Mouse (Mus musculus) embryonic stem cell, embryonic (primary cell): Measurements from ENCODE around the gene BC048507.
"Not testable (repeated sequence)": the region's sequence is repeated elsewhere in the genome, so short reads cannot be mapped to it uniquely, and the experiment has no call there.

ENCODE experiments used
- CTCF ChIA-PET, 4 experiments: fragments of 300-600 bp in 2 of 4; fragments of 350-600 bp in 2 of 4; sonication (Branson Sonifier 250); formaldehyde crosslinking; loops; one replicate each; lab custom pipeline; 2022; ENCODE audit warnings: inconsistent platforms in 2 of 4; lab: Charles Lee
- POLR2A ChIA-PET, 4 experiments: fragments of 300-600 bp in 2 of 4; fragments of 350-600 bp in 2 of 4; sonication (Branson Sonifier 250); formaldehyde crosslinking; loops; one replicate each; lab custom pipeline; 2022; ENCODE audit warnings: antibody characterized with exemption in 4 of 4, inconsistent platforms in 1 of 4; lab: Charles Lee

The BC048507 gene

GRCm38 (mm10) chr13:67863026-67863425 is at the start of gene BC048507:
Gene BC048507, plus strand, starts transcription at chr13:67863326.
- POLR2A ChIA-PET: interaction anchor here in 1 of 4 experiments (0.8 to 1.0 kb wide), 3 partner anchors 18 to 225 kb away, joined by 3 to 4 read pairs (median 3); partner anchors contain the start of genes Gm49345 and Zfp729a
- CTCF ChIA-PET: interaction anchor here in 2 of 4 experiments (0.7 to 1.1 kb wide), 4 partner anchors 10 to 754 kb away, joined by 3 read pairs; partner anchors contain the start of gene Gm10037 (in 1 of the 2)

DNA sequence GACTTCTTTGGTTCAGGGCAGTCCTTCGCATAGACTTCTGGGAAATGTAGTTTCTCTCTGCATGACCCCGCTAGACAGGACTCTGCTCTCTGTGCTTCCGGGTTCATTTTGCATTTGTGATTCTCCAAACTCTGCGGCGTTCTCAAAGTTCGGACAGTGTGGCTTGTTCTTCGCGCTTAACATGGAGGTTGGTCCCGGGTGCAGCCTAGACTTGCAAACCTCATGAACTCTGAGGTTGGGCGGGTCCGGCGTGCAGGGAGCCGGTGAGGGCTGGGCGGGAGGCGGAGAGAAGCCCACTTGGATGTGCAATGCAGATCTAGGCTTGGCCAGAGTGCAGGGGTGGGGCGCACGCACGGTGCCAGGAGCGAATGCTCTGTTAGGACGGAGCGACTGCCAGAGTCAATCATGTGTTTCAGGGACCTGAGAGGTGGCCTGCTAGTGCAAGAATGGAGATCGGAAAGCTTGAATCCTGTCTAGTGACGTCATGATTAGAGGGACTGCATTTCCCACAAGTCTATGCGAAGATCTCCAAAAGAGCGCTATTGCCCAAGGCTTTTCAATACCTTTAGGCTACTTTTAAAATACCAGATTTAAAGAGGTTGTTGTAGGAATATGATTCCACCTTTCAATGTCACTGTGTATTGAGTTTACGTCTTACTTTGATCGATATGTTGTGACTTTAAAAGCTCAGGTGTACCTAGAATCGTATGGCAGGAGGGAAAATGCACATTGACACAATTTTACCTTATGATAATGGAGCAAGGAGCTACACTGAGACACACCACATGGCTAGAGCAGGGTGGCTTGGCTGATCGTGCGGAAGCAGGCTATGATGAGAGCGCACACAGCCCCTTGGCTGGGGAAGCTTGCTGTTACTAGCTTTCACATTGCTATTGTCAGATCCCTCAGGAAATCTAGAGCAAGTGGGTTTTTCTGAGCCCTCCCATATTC is 49.1 kb upstream of the BC048507 start, which contains the start of gene Zfp273:
Gene Zfp273, plus strand, starts transcription at position 31 of the 951 bp plus-strand sequence.
- ChIA-PET CTCF (interaction anchor here in 1 of 4 experiments (1.3 kb wide), 1 partner anchor 17 kb away, joined by 6 read pairs; the partner anchor contains the start of gene Gm10037), POLR2A (interaction anchor here in 3 of 4 experiments (0.6 to 2.4 kb wide), 33 partner anchors 8 to 288 kb away, joined by 3 to 34 read pairs (median 4); partner anchors contain the start of genes Gm10037 (in 2 of the 3), Zfp493 (in 2 of the 3), Gm26965 (in 1 of the 3) and Zfp729b (in 1 of the 3))

- ChIA-PET POLR2A (interaction anchor here in 3 of 4 experiments (0.6 to 1.6 kb wide), 5 partner anchors 11 to 39 kb away, joined by 3 to 5 read pairs (median 3); partner anchors contain the start of gene Zfp493 (in 1 of the 3)), CTCF (no interaction called here)
Measured at GRCm38 (mm10) chr13:67818636-67819035, 44.5 kb upstream of the BC048507 start.

DNA sequence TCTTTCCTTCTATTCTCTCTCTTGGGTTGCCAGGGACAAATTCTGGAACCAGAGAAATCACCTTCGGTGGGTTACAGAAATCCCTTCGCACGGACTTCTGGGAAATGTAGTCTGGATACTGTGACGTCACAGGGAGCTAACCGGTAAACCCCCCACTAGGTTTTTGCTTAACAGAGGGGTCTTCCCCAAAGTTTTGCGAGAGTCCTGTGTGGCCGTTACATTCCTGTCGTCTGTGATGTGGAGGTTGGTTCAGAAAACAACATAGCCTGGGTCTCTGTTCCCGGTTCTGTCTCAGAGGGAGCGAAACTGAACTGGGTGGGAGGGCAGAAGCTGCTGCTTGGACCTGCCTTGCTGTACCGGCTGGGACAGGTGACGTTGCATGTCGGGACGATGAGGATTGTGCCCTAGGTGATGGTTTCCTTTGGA is 32.2 kb upstream of the BC048507 start, which contains the start of gene Gm10037:
Gene Gm10037, plus strand, starts transcription at position 196 of the 426 bp plus-strand sequence.
- ChIA-PET POLR2A (interaction anchor here in 3 of 4 experiments (0.6 to 1.6 kb wide), 23 partner anchors 8 to 637 kb away, joined by 3 to 13 read pairs (median 3); partner anchors contain the start of genes Gm26965 (in 1 of the 3), Gm49345 (in 1 of the 3), Zfp455 (in 1 of the 3) and Zfp65 (in 1 of the 3)), CTCF (interaction anchor here in 3 of 4 experiments (0.8 to 1.2 kb wide), 10 partner anchors 14 to 222 kb away, joined by 3 to 7 read pairs (median 4); partner anchors contain the start of genes Gm49345 (in 1 of the 3) and Zfp729a (in 1 of the 3))

DNA sequence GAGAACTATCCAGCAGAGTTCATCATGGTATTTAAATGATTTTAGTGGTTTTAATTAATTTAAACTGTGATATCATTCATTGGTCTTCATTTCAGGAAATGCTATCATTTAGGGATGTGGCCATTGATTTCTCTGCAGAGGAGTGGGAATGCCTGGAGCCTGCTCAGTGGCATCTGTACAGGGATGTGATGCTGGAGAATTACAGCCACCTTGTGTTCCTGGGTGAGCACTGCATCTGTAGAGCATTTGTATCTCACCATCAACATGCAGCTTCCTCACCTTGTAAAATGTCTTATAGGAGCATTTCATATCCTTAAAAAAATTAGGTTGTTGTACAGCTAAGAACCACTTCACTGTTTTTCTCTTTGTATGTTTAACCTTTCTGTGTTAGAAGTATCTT is 30.0 kb upstream of the BC048507 start:
- POLR2A ChIA-PET: interaction anchor here in 2 of 4 experiments (0.6 to 1.3 kb wide), 2 partner anchors 196 to 666 kb away, joined by 3 read pairs; partner anchors contain the start of genes Gm49345 (in 1 of the 2) and Zfp729a (in 1 of the 2)
- CTCF ChIA-PET: not testable (repeated sequence)

DNA sequence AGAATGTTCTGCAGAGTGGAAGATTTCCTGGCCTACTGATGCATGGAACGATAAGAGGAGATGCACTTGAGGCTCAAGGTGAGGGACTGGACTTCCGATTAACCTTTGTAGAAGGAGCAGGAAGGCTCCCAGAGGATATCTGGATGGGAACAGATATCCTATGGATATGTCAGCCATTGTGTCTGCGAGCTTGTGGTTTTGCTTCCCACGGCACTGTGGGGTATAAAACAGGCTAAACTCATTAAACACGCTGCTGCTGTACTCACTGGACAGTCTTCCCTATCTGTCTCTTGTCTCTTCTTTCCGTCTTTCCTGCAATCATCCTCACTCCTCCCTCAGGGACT is 19.4 kb upstream of the BC048507 start:
- ChIA-PET POLR2A (interaction anchor here in 3 of 4 experiments (0.6 to 2.8 kb wide), 25 partner anchors 12 to 992 kb away, joined by 3 to 18 read pairs (median 5); partner anchors contain the start of genes Gm10037 (in 2 of the 3), Gm28557 (in 1 of the 3), Gm49345 (in 1 of the 3) and Zfp65 (in 1 of the 3)), CTCF (interaction anchor here (0.6 to 2.8 kb wide), 21 partner anchors 8 to 1649 kb away, joined by 3 to 13 read pairs (median 5); partner anchors contain the start of genes Gm49345 (in 2 of the 4), Zfp729a (in 2 of the 4), Gm10037 (in 1 of the 4) and Zfp595 (in 1 of the 4))

- POLR2A ChIA-PET: interaction anchor here in 3 of 4 experiments (0.5 to 2.8 kb wide), 62 partner anchors 8 to 1128 kb away, joined by 3 to 18 read pairs (median 4); partner anchors contain the start of genes Gm10037 (in 3 of the 3), Gm49345 (in 2 of the 3), Zfp729a (in 2 of the 3) and Zfp738 (in 2 of the 3)
- CTCF ChIA-PET: interaction anchor here (0.6 to 2.8 kb wide), 43 partner anchors 9 to 1649 kb away, joined by 3 to 16 read pairs (median 4); partner anchors contain the start of genes Gm49345 (in 3 of the 4), Zfp729a (in 3 of the 4), Gm10037 (in 2 of the 4) and Zfp455 (in 1 of the 4)
Measured at GRCm38 (mm10) chr13:67844119-67844852, 18.8 kb upstream of the BC048507 start.

DNA sequence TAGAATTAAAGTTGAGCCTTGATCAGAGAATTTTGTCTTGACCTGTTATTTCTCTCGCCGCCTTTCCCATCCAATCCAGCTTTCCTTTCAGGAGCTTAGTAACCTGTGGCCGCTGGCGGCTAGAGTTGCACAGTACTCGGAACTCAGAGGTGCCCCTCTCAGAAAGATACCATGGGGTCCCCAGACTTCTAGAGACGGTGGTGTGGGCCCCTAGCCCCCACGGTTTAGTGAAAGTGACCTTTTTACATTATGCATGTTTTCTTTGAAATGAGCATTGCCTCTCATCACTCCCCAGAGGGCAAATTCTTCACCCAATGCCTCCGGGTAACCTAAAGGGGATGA is 18.3 kb upstream of the BC048507 start:
- POLR2A ChIA-PET: interaction anchor here in 3 of 4 experiments (0.5 to 2.8 kb wide), 62 partner anchors 9 to 1129 kb away, joined by 3 to 18 read pairs (median 4); partner anchors contain the start of genes Gm10037 (in 3 of the 3), Gm49345 (in 2 of the 3), Zfp729a (in 2 of the 3) and Zfp738 (in 2 of the 3)
- CTCF ChIA-PET: interaction anchor here (0.6 to 2.8 kb wide), 42 partner anchors 9 to 1648 kb away, joined by 3 to 16 read pairs (median 4); partner anchors contain the start of genes Gm49345 (in 3 of the 4), Zfp729a (in 3 of the 4), Gm10037 (in 2 of the 4) and Zfp455 (in 1 of the 4)

DNA sequence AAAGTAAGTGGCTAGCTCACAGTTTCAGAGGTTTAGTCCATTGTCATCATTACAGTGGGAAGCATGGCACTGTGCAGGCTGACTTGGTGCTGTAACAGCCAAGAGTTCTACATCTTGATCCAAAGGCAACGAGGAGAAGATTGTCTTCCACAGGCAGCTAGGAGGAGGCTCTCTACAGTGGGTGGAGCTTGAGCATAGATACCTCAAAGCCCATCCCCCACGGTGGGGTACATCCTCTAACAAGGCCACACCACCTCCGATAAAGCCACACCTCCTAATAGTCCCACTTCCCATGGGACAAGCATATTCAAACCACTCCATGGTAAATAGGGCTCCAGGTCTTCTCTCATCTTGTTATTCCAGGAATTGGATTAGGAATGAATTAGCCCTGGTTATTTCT is 12.8 kb upstream of the BC048507 start:
- CTCF ChIA-PET: interaction anchor here in 1 of 4 experiments (0.7 kb wide), 1 partner anchor 18 kb away, joined by 3 read pairs; no protein-coding TSS in a partner anchor
- POLR2A ChIA-PET: no interaction called here

DNA sequence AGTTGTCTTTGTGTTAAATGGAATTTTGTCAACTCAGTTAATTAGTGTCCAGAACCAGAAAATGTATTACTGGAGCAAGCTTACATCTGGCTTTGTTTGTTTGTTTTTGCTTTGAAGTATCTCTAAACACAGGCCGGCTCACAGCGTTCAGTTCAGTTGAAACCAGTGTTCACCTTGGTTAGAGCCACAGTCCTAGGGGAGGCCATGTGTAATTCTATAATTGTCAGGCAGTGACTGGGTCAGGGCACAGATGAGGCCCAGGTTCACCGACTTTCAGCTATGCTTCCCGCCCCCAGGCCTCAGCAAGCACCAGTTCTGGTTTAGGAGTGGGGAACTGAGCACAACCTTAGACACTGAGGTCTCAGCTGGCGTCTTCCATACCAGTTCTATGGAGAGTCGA is 10.0 kb upstream of the BC048507 start:
- ChIA-PET CTCF (interaction anchor here in 1 of 4 experiments (0.6 kb wide), 1 partner anchor 8 kb away, joined by 7 read pairs; no protein-coding TSS in a partner anchor), POLR2A (interaction anchor here in 3 of 4 experiments (0.8 to 1.9 kb wide), 5 partner anchors 8 to 22 kb away, joined by 3 to 7 read pairs (median 4); partner anchors contain the start of gene Gm10037 (in 1 of the 3))

GRCm38 (mm10) chr13:67853983-67854382 is 9.1 kb upstream of the BC048507 start:
- CTCF ChIA-PET: no interaction called here
- POLR2A ChIA-PET: interaction anchor here in 3 of 4 experiments (0.6 to 1.9 kb wide), 6 partner anchors 9 to 289 kb away, joined by 3 to 7 read pairs (median 4); partner anchors contain the start of gene Gm10037 (in 1 of the 3)

DNA sequence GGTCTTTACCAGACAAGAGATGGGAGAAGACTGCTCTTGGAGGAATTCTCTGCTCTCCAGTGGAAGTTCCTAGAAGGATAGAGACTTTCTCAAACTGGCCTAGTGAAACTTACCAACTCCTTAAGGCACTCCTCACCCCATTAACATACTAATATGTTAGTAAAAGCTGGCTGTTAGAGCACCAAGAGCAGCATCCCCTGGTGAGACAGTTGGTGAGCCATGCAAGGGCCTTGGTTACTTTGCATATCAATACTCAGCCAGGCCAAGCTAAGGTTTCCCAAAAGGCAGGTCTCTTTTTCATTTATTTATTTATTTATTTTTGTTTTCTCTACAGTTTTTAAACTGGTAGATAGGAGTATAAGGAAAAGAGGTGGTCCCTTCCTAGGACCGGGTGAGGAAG is 5.8 kb upstream of the BC048507 start:
- CTCF ChIA-PET: interaction anchor here (0.7 to 1.6 kb wide), 7 partner anchors 10 to 26 kb away, joined by 3 to 11 read pairs (median 4); partner anchors contain the start of gene Gm10037 (in 1 of the 4)
- POLR2A ChIA-PET: interaction anchor here in 2 of 4 experiments (0.6 to 1.9 kb wide), 6 partner anchors 13 to 220 kb away, joined by 3 to 8 read pairs (median 4); partner anchors contain the start of genes Gm49345 (in 1 of the 2) and Zfp729a (in 1 of the 2)

DNA sequence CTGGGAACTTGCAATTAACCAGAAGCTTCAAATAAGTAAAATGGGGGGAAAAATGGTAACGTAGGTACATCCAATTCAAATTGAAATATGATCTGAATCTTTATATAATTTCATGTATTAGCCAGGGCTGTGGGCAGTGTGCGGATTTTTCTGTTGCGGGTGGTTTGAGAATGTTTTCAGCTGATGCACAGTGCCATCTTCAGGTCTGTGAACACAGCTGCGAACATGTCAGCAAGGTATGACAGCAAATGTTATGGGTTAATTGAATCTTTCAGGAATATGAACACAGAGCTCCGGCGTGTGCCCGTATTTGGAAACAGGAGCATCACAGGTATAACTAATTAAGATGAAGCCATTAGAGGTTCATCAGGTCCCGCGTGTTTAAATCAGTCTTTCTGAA is 618 bp upstream of the BC048507 start:
- POLR2A ChIA-PET: interaction anchor here in 1 of 4 experiments (0.8 to 1.1 kb wide), 4 partner anchors 18 to 362 kb away, joined by 3 to 4 read pairs (median 3); partner anchors contain the start of genes Gm49345, Zfp58 and Zfp729a
- CTCF ChIA-PET: interaction anchor here in 2 of 4 experiments (0.7 to 0.9 kb wide), 2 partner anchors 10 to 32 kb away, joined by 3 read pairs; partner anchors contain the start of gene Gm10037 (in 1 of the 2)

- CTCF ChIA-PET: interaction anchor here in 3 of 4 experiments (0.6 to 2.1 kb wide), 7 partner anchors 8 to 228 kb away, joined by 3 to 9 read pairs (median 3); no protein-coding TSS in a partner anchor
- POLR2A ChIA-PET: interaction anchor here in 1 of 4 experiments (0.7 to 2.3 kb wide), 6 partner anchors 8 to 34 kb away, joined by 3 to 5 read pairs (median 3); partner anchors contain the start of gene Gm10037
Measured at GRCm38 (mm10) chr13:67864764-67865350, 1.7 kb downstream of the BC048507 start.

- CTCF ChIA-PET: interaction anchor here (0.7 to 2.1 kb wide), 11 partner anchors 8 to 201 kb away, joined by 3 to 7 read pairs (median 4); no protein-coding TSS in a partner anchor
- POLR2A ChIA-PET: interaction anchor here in 1 of 4 experiments (0.6 to 1.5 kb wide), 3 partner anchors 21 to 182 kb away, joined by 3 to 4 read pairs (median 3); no protein-coding TSS in a partner anchor
Measured at GRCm38 (mm10) chr13:67867899-67868298, 4.8 kb downstream of the BC048507 start.
